Mouse (Mus musculus) neural tube, embryonic 13.5 days (tissue): ENCODE data around the gene Gm9046. TPM values are rescaled to one million over a fixed set of nuclear protein-coding genes. Genes with fewer than 3 reads are reported as not detected.

Source experiments
- polyA plus RNA-seq: library from polyadenylated mRNA; unstranded; fragments of >200 nt; fragmentation: Nextera tagmentation; extraction: Ambion mirVana; gene quantifications from 2 replicates; pipeline ENCODE4 v1.2.1, GENCODE M21; 2015

The Gm9046 gene
- polyA plus RNA-seq, 1 experiment from 2014 or later, result not detected

Other genes starting within 250 kb of the Gm9046 start
- gene Mdm1, start 201.4 kb downstream of the Gm9046 start, polyA plus RNA-seq, result 28.8 and 32.2 TPM in 2 replicates
- not detected in 2 replicates for gene Il22, start 138.3 kb downstream of the Gm9046 start, polyA plus RNA-seq
- gene Gm32717, start 102.5 kb downstream of the Gm9046 start, polyA plus RNA-seq, result 0.26 and 0.35 TPM in 2 replicates
- 0.26 and 0.35 TPM in 2 replicates for gene Gm32802, start 84.6 kb downstream of the Gm9046 start, polyA plus RNA-seq
- not detected in 2 replicates for gene Iltifb, start 48.2 kb downstream of the Gm9046 start, polyA plus RNA-seq
- not detected in 2 replicates for gene Gm9040, start 16.3 kb downstream of the Gm9046 start, polyA plus RNA-seq
- not detected in 2 replicates for gene Gm9044, start 10.8 kb downstream of the Gm9046 start, polyA plus RNA-seq
- not detected in 2 replicates for gene Gm9045, start 5.4 kb downstream of the Gm9046 start, polyA plus RNA-seq
- gene Gm9048, start 5.4 kb upstream of the Gm9046 start, polyA plus RNA-seq, result not detected in 2 replicates
- not detected in 2 replicates for gene Gm9049, start 10.8 kb upstream of the Gm9046 start, polyA plus RNA-seq
- not detected in 2 replicates for gene Ifng, start 97.8 kb upstream of the Gm9046 start, polyA plus RNA-seq